Mouse (Mus musculus) bone marrow, adult 2 months (tissue): ENCODE measurements around the gene Agrp.

Experiments
- CTCF ChIP-seq: fragments of 200-500 bp; IDR thresholded peaks from 2 replicates; pipeline ENCODE4 v1.5.1; 2011; ENCODE audit warnings: low read length, control low read depth; ENCODE audit not compliant: control insufficient read depth, insufficient read depth
- POLR2A ChIP-seq: fragments of 200-500 bp; IDR thresholded peaks from 2 replicates; pipeline ENCODE4 v1.6.1; 2011; ENCODE audit warnings: low read depth, mild to moderate bottlenecking, control low read depth, low read length, borderline replicate concordance; ENCODE audit not compliant: control insufficient read depth

DNA sequence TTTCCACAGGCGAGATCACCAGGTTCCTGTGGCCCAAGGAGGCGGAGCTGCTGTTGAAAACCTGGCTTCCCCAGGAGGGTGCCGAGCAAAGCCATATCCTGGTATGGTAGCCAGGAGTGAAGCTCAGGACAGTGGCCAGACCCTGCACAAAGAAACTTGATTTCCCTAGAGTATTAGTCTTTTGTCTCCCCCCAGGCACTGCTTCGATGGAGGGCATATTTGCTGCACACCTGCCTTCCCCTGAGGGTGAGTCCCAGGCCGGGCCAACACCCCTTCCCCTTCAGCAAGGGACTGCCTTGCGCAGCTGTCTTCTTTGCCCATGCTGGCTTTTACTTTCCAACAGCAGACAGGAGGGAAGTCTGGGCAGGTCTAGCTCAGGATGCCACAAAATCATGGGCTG is 49.4 kb upstream of the Agrp start:
- TF ChIP-seq CTCF (no peak), POLR2A (no peak)
